Mouse (Mus musculus) B cell, adult 2 months (primary cell): ENCODE results near the gene Gm43518.

Experiments used
- DNase-seq, 2 experiments: peaks; one replicate each; pipeline ENCODE4 v3.0.0; 2022

The Gm43518 gene

DNA sequence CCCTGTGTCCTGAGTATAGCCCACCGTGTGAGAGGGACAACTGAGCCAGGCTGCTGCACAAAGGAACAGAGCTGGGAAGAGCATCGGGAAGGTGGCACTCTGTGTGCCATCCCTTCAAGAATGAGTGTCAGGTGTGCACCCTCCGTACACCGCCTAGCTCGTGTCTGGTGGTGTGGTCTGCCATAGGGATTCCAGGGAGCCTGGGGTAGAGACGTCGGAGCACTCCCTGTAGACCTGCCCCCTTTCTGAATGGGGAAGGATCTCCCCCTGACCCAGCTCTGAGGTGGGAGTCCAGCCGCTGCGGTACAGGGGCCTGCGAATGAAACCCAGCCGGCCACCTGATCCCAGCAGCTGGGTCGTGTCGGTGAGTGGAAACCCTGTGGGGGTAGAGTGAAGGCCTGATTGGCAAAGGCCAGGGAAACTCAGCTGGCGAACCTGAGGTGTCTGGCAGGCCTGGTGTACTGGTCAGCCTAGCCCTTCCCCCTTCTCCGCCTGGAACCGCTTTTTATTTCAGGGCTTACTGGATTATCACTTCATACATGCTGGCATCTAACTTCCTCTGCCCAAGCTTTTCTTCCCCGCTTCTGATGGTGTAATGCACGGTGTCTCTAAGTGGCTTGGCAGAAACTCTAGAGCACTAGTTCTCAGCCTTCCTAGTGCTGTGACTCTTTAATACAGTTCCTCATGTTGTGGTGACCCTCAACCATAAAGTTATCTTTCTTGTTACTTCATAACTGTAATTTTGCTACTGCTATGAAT is 52.2 kb downstream of the Gm43518 start:
- peak in 1 of 2 experiments; percentile 2 for DNase-seq

DNA sequence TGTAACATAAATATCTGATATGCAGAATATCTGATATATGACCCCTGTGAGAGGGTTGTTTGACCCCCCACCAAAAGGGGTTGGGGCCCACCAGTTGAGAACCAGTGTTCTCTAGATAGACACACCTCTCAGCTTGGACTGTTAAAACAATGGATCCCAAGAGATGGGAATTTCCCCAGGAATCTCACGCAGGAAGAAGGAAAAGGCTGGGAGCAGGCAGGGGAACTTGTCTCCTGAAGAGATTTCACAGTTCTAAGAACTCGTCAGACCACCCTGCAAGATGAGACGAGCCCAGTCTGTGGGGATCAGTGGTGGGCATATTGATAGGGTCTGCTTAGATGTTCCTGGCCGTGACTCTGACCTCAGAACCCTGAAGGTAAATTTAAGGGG is 52.8 kb downstream of the Gm43518 start:
- no peak for DNase-seq

DNA sequence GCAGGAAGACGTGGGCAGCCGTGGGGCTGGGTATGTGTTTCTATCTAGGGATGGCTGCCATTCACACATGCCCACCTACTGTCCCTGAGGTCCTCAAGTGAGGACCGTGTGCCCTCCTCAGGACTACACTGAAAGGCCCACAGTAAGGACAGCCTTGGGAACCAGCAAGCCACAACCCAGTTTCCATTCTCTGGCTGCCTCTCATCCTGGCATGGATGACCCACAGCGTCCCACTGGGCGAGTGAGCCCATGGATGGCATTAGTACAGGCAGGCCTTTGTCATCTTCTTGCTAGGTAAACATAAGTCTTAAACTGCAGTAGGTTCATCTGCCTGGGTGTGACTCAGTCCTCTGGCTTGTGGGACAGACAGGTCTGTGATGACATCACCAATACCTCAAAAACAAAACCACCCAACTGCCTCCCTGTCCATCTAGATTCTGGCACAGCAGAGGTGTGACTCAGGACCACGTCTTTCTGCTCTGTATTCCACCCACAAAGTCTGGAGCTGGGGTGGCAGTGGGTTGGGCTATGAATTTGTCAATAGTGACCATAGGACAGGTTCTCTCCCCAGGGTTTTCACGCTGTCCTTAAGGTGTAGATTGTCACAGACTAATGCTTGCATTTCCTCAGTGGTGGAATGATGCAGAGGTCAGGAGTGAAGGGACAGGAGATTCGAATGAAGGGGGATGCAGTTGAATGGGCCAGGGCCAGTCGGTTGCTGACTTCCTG is 53.5 kb downstream of the Gm43518 start:
- peak; percentile 64 to 65 for DNase-seq

DNA sequence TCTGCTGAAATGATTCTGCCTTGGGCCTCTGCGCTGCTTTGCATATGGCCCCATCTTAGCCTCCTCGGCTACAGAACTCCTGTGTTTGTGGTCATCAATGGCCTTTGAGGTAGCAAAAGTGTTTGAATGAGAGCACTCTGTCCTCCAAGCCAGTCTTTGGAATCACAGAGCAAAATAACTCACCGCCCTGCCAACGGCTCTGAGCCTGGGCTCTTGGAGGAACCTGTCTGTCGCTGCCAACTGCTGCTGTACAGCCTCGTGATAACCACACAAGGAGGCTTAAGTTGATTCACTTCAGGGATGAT is 54.0 kb downstream of the Gm43518 start:
- no peak for DNase-seq

DNA sequence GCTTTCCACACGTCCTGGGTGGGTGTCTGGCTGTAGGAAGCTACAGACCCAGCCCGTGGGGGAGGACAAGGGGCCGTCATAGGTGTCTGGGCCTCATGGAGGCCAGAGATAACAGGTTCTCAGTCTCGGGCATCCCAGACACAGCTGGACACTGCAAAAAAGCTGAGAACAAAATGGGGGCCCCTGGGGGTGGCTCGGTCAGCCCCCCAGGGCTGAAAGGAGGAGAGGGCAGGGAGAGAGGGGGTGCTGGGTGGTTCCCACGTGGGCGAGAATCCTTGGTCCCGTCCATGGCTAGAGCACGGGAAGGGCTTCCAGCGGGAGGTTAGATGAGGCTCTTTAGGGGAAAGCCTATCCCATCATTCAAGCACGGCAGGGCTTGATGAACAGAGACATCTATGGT is 55.6 kb downstream of the Gm43518 start:
- no peak for DNase-seq

DNA sequence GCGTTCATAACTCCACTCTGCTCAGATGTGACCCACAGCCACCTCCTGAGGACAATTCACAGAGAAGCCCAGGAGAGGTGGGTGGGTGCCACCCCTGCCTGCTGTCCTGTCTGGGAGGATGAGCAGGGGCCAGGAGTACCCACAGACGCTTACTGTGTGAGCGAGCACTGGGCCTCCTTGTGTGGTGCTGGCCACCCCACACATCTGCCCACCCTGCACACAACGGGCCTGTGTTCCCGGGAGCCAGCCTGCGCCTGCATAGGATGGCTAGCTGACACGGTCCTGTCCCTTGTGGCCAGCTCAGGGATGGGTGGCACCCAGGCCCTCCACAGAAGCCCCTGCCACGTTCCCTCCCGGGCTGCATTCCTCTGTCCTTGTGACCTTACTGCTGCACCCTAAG is 58.2 kb downstream of the Gm43518 start:
- DNase-seq, result no peak

DNA sequence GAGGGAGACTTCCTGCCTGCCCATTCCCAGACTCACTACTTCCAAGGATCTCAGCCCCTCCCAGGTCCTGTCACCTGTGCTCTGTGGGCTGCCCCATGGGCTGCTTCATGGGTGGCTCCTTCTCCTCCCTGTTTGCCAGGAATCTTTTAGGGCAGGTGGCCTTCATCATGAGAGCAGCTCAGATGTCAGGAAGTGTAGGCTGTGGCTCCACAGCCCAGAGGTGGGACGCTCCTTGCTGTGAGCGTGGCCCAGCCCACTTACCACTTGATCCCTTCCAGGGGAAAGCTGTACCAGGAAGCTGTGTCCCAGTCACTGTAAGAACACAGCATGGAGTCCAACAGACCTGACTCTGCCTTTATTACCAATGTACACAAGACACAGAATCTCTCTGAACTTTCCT is 59.7 kb downstream of the Gm43518 start:
- no peak for DNase-seq

DNA sequence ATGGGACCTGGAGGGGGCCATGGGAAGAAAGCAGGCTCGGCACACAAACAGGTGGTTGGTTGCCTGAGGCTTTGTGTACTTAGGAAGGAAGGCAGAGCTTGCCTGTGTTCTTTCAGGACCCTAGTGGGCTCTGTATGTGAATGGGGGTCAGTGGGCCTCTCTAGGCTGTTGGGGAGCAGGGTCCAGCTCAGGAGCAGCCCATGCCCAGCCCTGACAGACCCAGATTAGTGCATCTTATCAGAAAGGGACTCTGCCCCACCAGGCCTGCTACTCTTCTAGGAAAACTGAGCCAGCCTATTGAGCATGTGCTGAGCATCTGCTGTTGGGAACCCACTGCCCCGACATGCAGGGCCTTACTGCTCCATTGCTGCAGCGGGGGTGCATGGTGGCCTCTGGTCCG is 60.3 kb downstream of the Gm43518 start:
- no peak for DNase-seq
